Mouse (Mus musculus): ENCODE measurements at regions not wholly inside any gene's neighbourhood (a gene's known extent, or its start where the extent isn't known, plus 50 kb on each side); places are given as distances from the start of the nearest gene placed in this dataset.

DNA sequence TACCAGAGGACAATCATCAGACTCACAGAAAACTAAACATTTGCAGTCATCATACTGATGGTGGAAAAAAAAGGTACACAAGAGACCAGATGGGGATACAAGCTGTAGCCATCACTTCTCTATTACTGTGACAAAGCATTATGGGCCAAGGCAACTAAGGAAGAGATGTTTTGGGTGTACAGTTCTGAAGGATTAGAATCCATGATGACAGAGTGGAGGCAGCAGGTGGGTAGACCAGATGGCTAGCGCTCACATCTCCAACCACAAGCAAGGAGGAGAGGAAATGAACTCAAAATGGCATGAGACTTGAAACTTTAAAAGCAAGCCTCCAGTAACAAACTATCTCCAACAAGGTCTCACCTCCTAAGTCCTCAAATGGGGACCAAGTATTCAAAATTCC, 201.3 kb downstream of the 3100002H09Rik start:
- TF ChIP-seq CTCF (IDR thresholded peaks at IDR 0.05; ENCODE audit: control insufficient read depth, insufficient read depth, insufficient replicate concordance, low read depth, low read length) (no peak), POLR2A (IDR thresholded peaks at IDR 0.05; ENCODE audit: control insufficient read depth, low read depth, low read length) (no peak)

All from testis, adult 2 months (tissue).